Mouse (Mus musculus) embryonic facial prominence, embryonic 14.5 days (tissue): ENCODE measurements around the gene Ing5. TPM values are rescaled to one million over a fixed set of nuclear protein-coding genes. Genes with fewer than 3 reads are reported as not detected.
"Not testable (repeated sequence)": the region's sequence is repeated elsewhere in the genome, so short reads cannot be mapped to it uniquely, and the experiment has no call there.

ENCODE experiments used
- ATAC-seq: fragments of 200-750 bp; cut with Nextera tagmentation; 2 replicates; pipeline ENCODE4 v1.8.0; 2017; ENCODE audit warnings: low read depth, moderate number of reproducible peaks, moderate TSS enrichment
- DNase-seq: peaks from one replicate; pipeline ENCODE4 v3.0.0-alpha.2; 2015; ENCODE audit warnings: low spot score
- H3K27ac ChIP-seq: fragments of 300-500 bp; sonication (generic); replicated peaks from 2 replicates; pipeline ENCODE4 v1.5.1; 2014; ENCODE audit warnings: low read depth, mild to moderate bottlenecking, low read length, moderate library complexity
- H3K27me3 ChIP-seq: fragments of 300-500 bp; sonication (generic); replicated peaks from 2 replicates; pipeline ENCODE4 v1.6.1; 2014; ENCODE audit warnings: low read length; ENCODE audit not compliant: control insufficient read depth, insufficient read depth
- H3K36me3 ChIP-seq: fragments of 300-500 bp; sonication (generic); 2 replicates; pipeline ENCODE4 v1.6.1; 2014; ENCODE audit warnings: low read length, mixed read lengths; ENCODE audit not compliant: control insufficient read depth, insufficient read depth
- H3K4me1 ChIP-seq: fragments of 300-500 bp; sonication (generic); 2 replicates; pipeline ENCODE4 v1.6.1; 2014; ENCODE audit warnings: antibody characterized with exemption, low read length; ENCODE audit not compliant: control insufficient read depth, insufficient read depth
- H3K4me2 ChIP-seq: fragments of 300-500 bp; sonication (generic); 2 replicates; pipeline ENCODE4 v1.6.1; 2014; ENCODE audit warnings: low read depth, mild to moderate bottlenecking, low read length, moderate library complexity, mixed read lengths
- H3K4me3 ChIP-seq: fragments of 300-500 bp; sonication (generic); 2 replicates; pipeline ENCODE4 v1.5.1; 2014; ENCODE audit warnings: low read depth, mild to moderate bottlenecking, low read length
- H3K9ac ChIP-seq: fragments of 300-500 bp; sonication (generic); 2 replicates; pipeline ENCODE4 v1.6.1; 2014; ENCODE audit warnings: low read depth, mild to moderate bottlenecking, low read length, moderate library complexity, mixed read lengths
- H3K9me3 ChIP-seq: fragments of 300-500 bp; sonication (generic); 2 replicates; pipeline ENCODE4 v1.6.1; 2016; ENCODE audit warnings: low read length; ENCODE audit not compliant: control insufficient read depth
- WGBS: fragments of 180-500 bp; shearing (Covaris S2); extraction: QIAGEN DNeasy Blood & Tissue Kit; methylation state at CpG from one replicate; pipeline ENCODE4 v1.1.7; 2014; 5-methylcytosine and 5-hydroxymethylcytosine counted together
- polyA plus RNA-seq: library from polyadenylated mRNA; unstranded; fragments of >200 nt; fragmentation: Nextera tagmentation; extraction: Ambion mirVana; gene quantifications from 2 replicates; pipeline ENCODE4 v1.2.1, GENCODE M21; 2014

Ing5 gene
- 11.7 and 12.4 TPM in 2 replicates for polyA plus RNA-seq

GRCm38 (mm10) chr1:93803556-93804507 is at the start of gene Ing5:
Ing5 (plus strand) TSS chr1:93803965.
- H3K27ac ChIP-seq: peak within 1 kb of the TSS; percentile 97
- H3K4me1 ChIP-seq: peaks cover 14% of the 10 kb centered on the region
- DNase-seq (peak; percentile 97), ATAC-seq (peak; percentile 94)
- peak within 1 kb of the TSS; percentile 80 for H3K4me3 ChIP-seq
- H3K9ac ChIP-seq: peak within 1 kb of the TSS; percentile 88
- H3K4me2 ChIP-seq: peak within 1 kb of the TSS; percentile 94
- peaks cover 46% of the 10 kb centered on the region for H3K36me3 ChIP-seq
- no peaks in the 10 kb centered on the region for H3K9me3 ChIP-seq
- 1% methylated on average over 19 of the region's 94 CpGs for WGBS
- no peaks in the 10 kb centered on the region for H3K27me3 ChIP-seq

- H3K4me3 ChIP-seq: peak within 1 kb of the TSS; percentile 95
- H3K36me3 ChIP-seq: peaks cover 9% of the 10 kb centered on the region
- H3K4me1 ChIP-seq: peaks cover 11% of the 10 kb centered on the region; the same call in 1 of the 2 replicates
- peak within 1 kb of the TSS; percentile 82 for H3K4me2 ChIP-seq
- under 1% methylated on average over 44 of the region's 121 CpGs for WGBS
- H3K27ac ChIP-seq: peak within 1 kb of the TSS; percentile 85
- peak within 1 kb of the TSS; percentile 91 for H3K9ac ChIP-seq
- H3K9me3 ChIP-seq: no peaks in the 10 kb centered on the region
- peak; percentile 95 for DNase-seq
- no peaks in the 10 kb centered on the region for H3K27me3 ChIP-seq
- ATAC-seq: peak; percentile 95
Observed at GRCm38 (mm10) chr1:93754573-93755290, 49.0 kb upstream of the Ing5 start, which contains the start of gene Thap4. Thap4 (minus strand) TSS chr1:93754864.

GRCm38 (mm10) chr1:93755291-93755610 is 48.5 kb upstream of the Ing5 start:
- Histone ChIP-seq H3K4me2 (peak overlapping the region; percentile 82), H3K4me1 (peaks cover 11% of the 10 kb centered on the region; the same call in 1 of the 2 replicates), H3K9me3 (no peaks in the 10 kb centered on the region), H3K36me3 (peaks cover 4% of the 10 kb centered on the region), H3K4me3 (peak overlapping the region; percentile 95), H3K27me3 (no peaks in the 10 kb centered on the region), H3K9ac (peak overlapping the region; percentile 91), H3K27ac (peak overlapping the region; percentile 85)
- DNase-seq (no peak), ATAC-seq (no peak)
- whole genome bisulfite sequencing: 2% methylated on average over 10 of the region's 13 CpGs

- Histone ChIP-seq H3K4me3 (peak overlapping the region; percentile 95), H3K9ac (peak overlapping the region; percentile 91), H3K9me3 (no peaks in the 10 kb centered on the region), H3K27me3 (no peaks in the 10 kb centered on the region), H3K4me1 (peaks cover 11% of the 10 kb centered on the region; the same call in 1 of the 2 replicates), H3K4me2 (peak overlapping the region; percentile 82), H3K27ac (no peak overlapping the region), H3K36me3 (peaks cover under 1% of the 10 kb centered on the region; the same call in 1 of the 2 replicates)
- ATAC-seq: no peak
- 26% methylated on average over 7 of the region's 7 CpGs for WGBS
- no peak for DNase-seq
Observed at GRCm38 (mm10) chr1:93755618-93756017, 48.1 kb upstream of the Ing5 start.

- Histone ChIP-seq H3K9me3 (no peaks in the 10 kb centered on the region), H3K27me3 (no peaks in the 10 kb centered on the region), H3K4me1 (peaks cover 11% of the 10 kb centered on the region; the same call in 1 of the 2 replicates), H3K4me2 (peak overlapping the region; percentile 82; the same call in 1 of the 2 replicates), H3K9ac (no peak overlapping the region), H3K36me3 (no peaks in the 10 kb centered on the region), H3K4me3 (no peak overlapping the region), H3K27ac (no peak overlapping the region)
- ATAC-seq: no peak
- DNase-seq: no peak
Observed at GRCm38 (mm10) chr1:93756154-93756553, 47.6 kb upstream of the Ing5 start.

GRCm38 (mm10) chr1:93760076-93760475 is 43.7 kb upstream of the Ing5 start:
- Histone ChIP-seq H3K4me2 (no peak overlapping the region), H3K27me3 (no peaks in the 10 kb centered on the region), H3K4me3 (no peak overlapping the region), H3K36me3 (no peaks in the 10 kb centered on the region), H3K9me3 (no peaks in the 10 kb centered on the region), H3K4me1 (peaks cover 6% of the 10 kb centered on the region; the same call in 1 of the 2 replicates), H3K9ac (no peak overlapping the region), H3K27ac (no peak overlapping the region)
- no peak for ATAC-seq
- DNase-seq: no peak
- whole genome bisulfite sequencing: 100% methylated on average over 1 of the region's 1 CpGs

GRCm38 (mm10) chr1:93763531-93763930 is 40.2 kb upstream of the Ing5 start:
- not testable (repeated sequence) for H3K4me3 ChIP-seq, H3K36me3 ChIP-seq, H3K4me1 ChIP-seq, ATAC-seq, H3K9ac ChIP-seq, H3K4me2 ChIP-seq, H3K27me3 ChIP-seq, H3K27ac ChIP-seq, H3K9me3 ChIP-seq, DNase-seq
- 90% methylated on average over 3 of the region's 3 CpGs for WGBS

GRCm38 (mm10) chr1:93764871-93765591 is 38.7 kb upstream of the Ing5 start:
- DNase-seq: no peak
- Histone ChIP-seq H3K9ac (no peak overlapping the region), H3K4me1 (no peaks in the 10 kb centered on the region), H3K36me3 (peaks cover 18% of the 10 kb centered on the region), H3K4me3 (no peak overlapping the region), H3K27ac (no peak overlapping the region), H3K27me3 (no peaks in the 10 kb centered on the region), H3K4me2 (no peak overlapping the region), H3K9me3 (no peaks in the 10 kb centered on the region)
- ATAC-seq: no peak
- 92% methylated on average over 9 of the region's 9 CpGs for WGBS
